Mouse (Mus musculus): ENCODE data around the gene Hspbap1. TPM values are rescaled to one million over a fixed set of nuclear protein-coding genes. Genes with fewer than 3 reads are reported as not detected.

The Hspbap1 gene
- polyA plus RNA-seq, 1 experiment from 2014 or later = 7.6 TPM

GRCm38 (mm10) chr16:35802163-35802562 is 32.0 kb downstream of the Hspbap1 start:
- H3K4me3 ChIP-seq (ENCODE audit: low read depth, low read length) = no peak overlapping the region
- WGBS (ENCODE audit: insufficient replicate concordance) = 88% methylated on average over 7 of the region's 7 CpGs
- no peak overlapping the region for H3K9ac ChIP-seq (replicated peaks)
- no peaks in the 10 kb centered on the region for H3K27me3 ChIP-seq (ENCODE audit: insufficient read depth, low read length)
- TF ChIP-seq EP300 (IDR thresholded peaks at IDR 0.05; ENCODE audit: low read depth) (no peak), CTCF (IDR thresholded peaks at IDR 0.05; ENCODE audit: low read depth) (no peak)
- H3K36me3 ChIP-seq (replicated peaks; ENCODE audit: insufficient read depth, low read length) = peaks cover 17% of the 10 kb centered on the region
- peaks cover 6% of the 10 kb centered on the region for H3K9me3 ChIP-seq (ENCODE audit: low read length)
- H3K4me1 ChIP-seq (ENCODE audit: insufficient read depth) = peaks cover 5% of the 10 kb centered on the region; the same call in 1 of the 2 replicates
- H3K27ac ChIP-seq (ENCODE audit: low read depth) = no peak overlapping the region
- ATAC-seq (no peak), DNase-seq (no peak)
- no peak overlapping the region for H3K4me2 ChIP-seq (ENCODE audit: low read depth, low read length)

- no peak overlapping the region for H3K9ac ChIP-seq (replicated peaks)
- H3K4me1 ChIP-seq (ENCODE audit: insufficient read depth) = peaks cover 5% of the 10 kb centered on the region; the same call in 1 of the 2 replicates
- no peak overlapping the region for H3K4me2 ChIP-seq (ENCODE audit: low read depth, low read length)
- H3K27ac ChIP-seq (ENCODE audit: low read depth) = no peak overlapping the region
- no peak overlapping the region for H3K4me3 ChIP-seq (ENCODE audit: low read depth, low read length)
- no peaks in the 10 kb centered on the region; the same call in 1 of the 2 replicates for H3K9me3 ChIP-seq (ENCODE audit: low read length)
- 80% methylated on average over 4 of the region's 4 CpGs for WGBS (ENCODE audit: insufficient replicate concordance)
- ATAC-seq = no peak
- peaks cover 17% of the 10 kb centered on the region for H3K36me3 ChIP-seq (replicated peaks; ENCODE audit: insufficient read depth, low read length)
- no peak for DNase-seq
- TF ChIP-seq EP300 (IDR thresholded peaks at IDR 0.05; ENCODE audit: low read depth) (no peak), CTCF (IDR thresholded peaks at IDR 0.05; ENCODE audit: low read depth) (no peak)
- H3K27me3 ChIP-seq (ENCODE audit: insufficient read depth, low read length) = no peaks in the 10 kb centered on the region
Measured at GRCm38 (mm10) chr16:35803723-35804122, 33.5 kb downstream of the Hspbap1 start.

- 57% methylated on average over 6 of the region's 6 CpGs for WGBS (ENCODE audit: insufficient replicate concordance)
- peaks cover 5% of the 10 kb centered on the region; the same call in 1 of the 2 replicates for H3K4me1 ChIP-seq (ENCODE audit: insufficient read depth)
Measured at GRCm38 (mm10) chr16:35806973-35807662, 36.9 kb downstream of the Hspbap1 start.

GRCm38 (mm10) chr16:35807663-35807992 is 37.5 kb downstream of the Hspbap1 start:
- Histone ChIP-seq H3K4me2 (ENCODE audit: low read depth, low read length) (peak overlapping the region; percentile 8; the same call in 1 of the 2 replicates), H3K4me3 (ENCODE audit: low read depth, low read length) (peak overlapping the region; percentile 30; the same call in 1 of the 2 replicates), H3K9ac (replicated peaks) (no peak overlapping the region), H3K9me3 (ENCODE audit: low read length) (peaks cover 4% of the 10 kb centered on the region; the same call in 1 of the 2 replicates), H3K36me3 (replicated peaks; ENCODE audit: insufficient read depth, low read length) (peaks cover 7% of the 10 kb centered on the region; the same call in 1 of the 2 replicates), H3K27ac (ENCODE audit: low read depth) (peak overlapping the region; percentile 93), H3K4me1 (ENCODE audit: insufficient read depth) (peaks cover 5% of the 10 kb centered on the region; the same call in 1 of the 2 replicates), H3K27me3 (ENCODE audit: insufficient read depth, low read length) (no peaks in the 10 kb centered on the region)
- DNase-seq (no peak), ATAC-seq (peak; percentile 57)
- WGBS (ENCODE audit: insufficient replicate concordance) = 57% methylated on average over 4 of the region's 4 CpGs
- no peak for TF ChIP-seq CTCF (IDR thresholded peaks at IDR 0.05; ENCODE audit: low read depth)
- no peak for TF ChIP-seq EP300 (IDR thresholded peaks at IDR 0.05; ENCODE audit: low read depth)

More at GRCm38 (mm10) chr16:35806973-35807662, 36.9 kb downstream of the Hspbap1 start:
- Histone ChIP-seq H3K27me3 (ENCODE audit: insufficient read depth, low read length) (no peaks in the 10 kb centered on the region), H3K4me2 (ENCODE audit: low read depth, low read length) (peak overlapping the region; percentile 8; the same call in 1 of the 2 replicates), H3K9ac (replicated peaks) (0 out of 2 replicates have a peak overlapping the region, but pooled peaks have one; percentile 9), H3K27ac (ENCODE audit: low read depth) (peak overlapping the region; percentile 93), H3K9me3 (ENCODE audit: low read length) (peaks cover 4% of the 10 kb centered on the region; the same call in 1 of the 2 replicates), H3K4me3 (ENCODE audit: low read depth, low read length) (peak overlapping the region; percentile 30; the same call in 1 of the 2 replicates), H3K36me3 (replicated peaks; ENCODE audit: insufficient read depth, low read length) (peaks cover 9% of the 10 kb centered on the region; the same call in 1 of the 2 replicates)
- ATAC-seq (peak; percentile 89), DNase-seq (peak; percentile 35)
- peak; percentile 99 for TF ChIP-seq EP300 (IDR thresholded peaks at IDR 0.05; ENCODE audit: low read depth)
- TF ChIP-seq CTCF (IDR thresholded peaks at IDR 0.05; ENCODE audit: low read depth) = no peak

GRCm38 (mm10) chr16:35808838-35809237 is 38.7 kb downstream of the Hspbap1 start:
- peaks cover 4% of the 10 kb centered on the region; the same call in 1 of the 2 replicates for H3K9me3 ChIP-seq (ENCODE audit: low read length)
- H3K4me2 ChIP-seq (ENCODE audit: low read depth, low read length) = peak overlapping the region; percentile 8; the same call in 1 of the 2 replicates

GRCm38 (mm10) chr16:35813119-35813518 is 42.9 kb downstream of the Hspbap1 start:
- Histone ChIP-seq H3K4me3 (ENCODE audit: low read depth, low read length) (no peak overlapping the region), H3K27me3 (ENCODE audit: insufficient read depth, low read length) (no peaks in the 10 kb centered on the region), H3K9ac (replicated peaks) (no peak overlapping the region), H3K4me2 (ENCODE audit: low read depth, low read length) (no peak overlapping the region), H3K36me3 (replicated peaks; ENCODE audit: insufficient read depth, low read length) (peaks cover 37% of the 10 kb centered on the region), H3K9me3 (ENCODE audit: low read length) (peaks cover 4% of the 10 kb centered on the region; the same call in 1 of the 2 replicates), H3K27ac (ENCODE audit: low read depth) (no peak overlapping the region), H3K4me1 (ENCODE audit: insufficient read depth) (no peaks in the 10 kb centered on the region)
- DNase-seq (no peak), ATAC-seq (no peak)
- WGBS (ENCODE audit: insufficient replicate concordance) = 72% methylated on average over 3 of the region's 3 CpGs
- TF ChIP-seq CTCF (IDR thresholded peaks at IDR 0.05; ENCODE audit: low read depth) (no peak), EP300 (IDR thresholded peaks at IDR 0.05; ENCODE audit: low read depth) (no peak)

More at GRCm38 (mm10) chr16:35808838-35809237, 38.7 kb downstream of the Hspbap1 start:
- H3K4me1 ChIP-seq (ENCODE audit: insufficient read depth) = peaks cover 5% of the 10 kb centered on the region; the same call in 1 of the 2 replicates
- WGBS (ENCODE audit: insufficient replicate concordance) = 73% methylated on average over 2 of the region's 2 CpGs
- DNase-seq (peak; percentile 54), ATAC-seq (peak; percentile 79)
- H3K4me3 ChIP-seq (ENCODE audit: low read depth, low read length) = peak overlapping the region; percentile 42
- H3K9ac ChIP-seq (replicated peaks) = no peak overlapping the region; the same call in 1 of the 2 replicates
- TF ChIP-seq EP300 (IDR thresholded peaks at IDR 0.05; ENCODE audit: low read depth) (peak; percentile 90), CTCF (IDR thresholded peaks at IDR 0.05; ENCODE audit: low read depth) (no peak)
- H3K27me3 ChIP-seq (ENCODE audit: insufficient read depth, low read length) = no peaks in the 10 kb centered on the region
- peaks cover 11% of the 10 kb centered on the region; the same call in 1 of the 2 replicates for H3K36me3 ChIP-seq (replicated peaks; ENCODE audit: insufficient read depth, low read length)
- peak overlapping the region; percentile 93 for H3K27ac ChIP-seq (ENCODE audit: low read depth)
